Mouse (Mus musculus) liver, embryonic 14.5 days (tissue): ENCODE results near the gene Acsm3. TPM values are rescaled to one million over a fixed set of nuclear protein-coding genes. Genes with fewer than 3 reads are reported as not detected.
A peak's percentile ranks its signal among the peaks of the same experiment; 100 is the strongest.

Source experiments
- ATAC-seq: fragments of 200-750 bp; cut with Nextera tagmentation; 2 replicates; pipeline ENCODE4 v1.8.0; 2017; ENCODE audit warnings: moderate number of reproducible peaks, mild to moderate bottlenecking, moderate library complexity; ENCODE audit not compliant: insufficient read depth
- DNase-seq, 3 experiments: peaks; one replicate each; pipeline ENCODE4 v3.0.0-alpha.2; 2012 to 2013; ENCODE audit warnings: low read depth in 3 of 3, low spot score in 3 of 3
- H3K27ac ChIP-seq: fragments of 300-500 bp; sonication (generic); 2 replicates; pipeline ENCODE4 v1.5.1; 2014; ENCODE audit warnings: moderate library complexity, mild to moderate bottlenecking, control low read depth, inconsistent platforms
- H3K27me3 ChIP-seq: fragments of 300-500 bp; sonication (generic); 2 replicates; pipeline ENCODE4 v1.6.1; 2014; ENCODE audit warnings: mild to moderate bottlenecking, low read length, moderate library complexity; ENCODE audit not compliant: control insufficient read depth, insufficient read depth
- H3K36me3 ChIP-seq: fragments of 300-500 bp; sonication (generic); replicated peaks from 2 replicates; pipeline ENCODE4 v1.6.1; 2014; ENCODE audit warnings: low read depth; ENCODE audit not compliant: control insufficient read depth, insufficient read depth
- H3K4me1 ChIP-seq, 2 experiments: fragments of 200-500 bp in 1 of 2; fragments of 300-500 bp in 1 of 2; sonication (generic) in 1 of 2; replicated peaks; 2 replicates each; pipeline ENCODE4 v1.6.1; 2012 to 2014; ENCODE audit warnings: antibody characterized with exemption in 1 of 2, inconsistent platforms in 1 of 2, low read length in 1 of 2; ENCODE audit not compliant: control insufficient read depth in 2 of 2, insufficient read depth in 2 of 2
- H3K4me2 ChIP-seq: fragments of 300-500 bp; sonication (generic); 2 replicates; pipeline ENCODE4 v1.6.1; 2014; ENCODE audit warnings: low read depth, mild to moderate bottlenecking, control low read depth, moderate library complexity
- H3K4me3 ChIP-seq, 2 experiments: fragments of 200-500 bp in 1 of 2; fragments of 300-500 bp in 1 of 2; sonication (generic) in 1 of 2; 2 replicates each; pipeline ENCODE4 v1.5.1; 2012 to 2014; ENCODE audit warnings: low read depth in 2 of 2, low read length in 2 of 2, mild to moderate bottlenecking in 2 of 2, control low read depth in 1 of 2, inconsistent platforms in 1 of 2, moderate library complexity in 1 of 2; ENCODE audit not compliant: insufficient read depth in 1 of 2
- H3K9ac ChIP-seq: fragments of 300-500 bp; sonication (generic); replicated peaks from 2 replicates; pipeline ENCODE4 v1.6.1; 2014; ENCODE audit warnings: mild to moderate bottlenecking, control low read depth, moderate library complexity
- H3K9me3 ChIP-seq: fragments of 300-500 bp; sonication (generic); 2 replicates; pipeline ENCODE4 v1.6.1; 2016; ENCODE audit warnings: low read length, mixed read lengths; ENCODE audit not compliant: control insufficient read depth
- CTCF ChIP-seq: IDR thresholded peaks from 2 replicates; pipeline ENCODE4 v1.5.1; 2016; ENCODE audit warnings: antibody characterized with exemption, low read depth, control low read depth
- EP300 ChIP-seq: IDR thresholded peaks from 2 replicates; pipeline ENCODE4 v1.6.1; 2016; ENCODE audit warnings: antibody characterized with exemption, low read depth
- WGBS: fragments of 180-500 bp; shearing (Covaris S2); extraction: QIAGEN DNeasy Blood & Tissue Kit; methylation state at CpG from one replicate; pipeline ENCODE4 v1.1.7; 2014; ENCODE audit not compliant: insufficient replicate concordance; 5-methylcytosine and 5-hydroxymethylcytosine counted together
- polyA plus RNA-seq, 2 experiments: library from polyadenylated mRNA; depleted of rRNA in 1 of 2; stranded (reverse) in 1 of 2; unstranded in 1 of 2; fragments of >200 nt; fragmentation: Nextera tagmentation in 1 of 2; extraction: Ambion mirVana in 1 of 2; gene quantifications; 2 replicates each; pipeline versions ENCODE4 v1.2.1 to v1.2.3; 2012 to 2014

The Acsm3 gene
- polyA plus RNA-seq (2012; rRNA removed) (1.6 and 1.9 TPM in 2 replicates), polyA plus RNA-seq (2014; fragmentation: Nextera tagmentation; extraction: Ambion mirVana) (2.0 and 2.1 TPM in 2 replicates)

DNA sequence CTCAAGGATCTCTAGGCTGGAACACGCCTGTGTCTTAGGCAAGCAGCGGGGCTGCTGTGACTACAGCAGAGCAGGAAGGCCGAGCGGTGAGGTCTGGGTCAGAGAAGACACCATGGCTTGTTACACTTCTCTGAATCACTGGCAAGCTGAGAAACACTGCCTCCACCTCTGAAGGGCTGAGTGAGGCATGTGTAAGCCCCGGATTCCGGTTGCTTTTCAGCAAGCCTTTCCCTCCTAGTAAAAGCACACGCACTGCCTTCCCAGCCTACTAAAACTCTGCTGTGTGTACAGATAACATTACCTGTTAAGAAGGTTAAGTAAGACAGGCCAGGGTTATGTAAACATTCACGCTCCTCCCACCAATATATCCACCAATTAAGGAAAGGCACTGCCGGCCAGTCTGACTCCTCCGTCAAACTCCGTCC lies at the start of gene Acsm3:
TSS of gene Acsm3 (plus strand) at position 397 of the 425 bp plus-strand sequence.
- no peaks in the 10 kb centered on the region for H3K27me3 ChIP-seq
- H3K4me2 ChIP-seq: peak within 1 kb of the TSS; percentile 21; the same call in 1 of the 2 replicates
- peak in 1 of 3 experiments; percentile 7 for DNase-seq
- WGBS: 60% methylated on average over 11 of the region's 11 CpGs
- no peak for TF ChIP-seq CTCF
- no peak for TF ChIP-seq EP300
- H3K4me1 ChIP-seq: no peaks in the 10 kb centered on the region
- no peaks in the 10 kb centered on the region for H3K36me3 ChIP-seq
- H3K4me3 ChIP-seq: no peak within 1 kb of the TSS
- no peak within 1 kb of the TSS for H3K27ac ChIP-seq
- H3K9ac ChIP-seq: no peak within 1 kb of the TSS
- peak; percentile 33; the same call in 1 of the 2 replicates for ATAC-seq
- no peaks in the 10 kb centered on the region for H3K9me3 ChIP-seq

DNA sequence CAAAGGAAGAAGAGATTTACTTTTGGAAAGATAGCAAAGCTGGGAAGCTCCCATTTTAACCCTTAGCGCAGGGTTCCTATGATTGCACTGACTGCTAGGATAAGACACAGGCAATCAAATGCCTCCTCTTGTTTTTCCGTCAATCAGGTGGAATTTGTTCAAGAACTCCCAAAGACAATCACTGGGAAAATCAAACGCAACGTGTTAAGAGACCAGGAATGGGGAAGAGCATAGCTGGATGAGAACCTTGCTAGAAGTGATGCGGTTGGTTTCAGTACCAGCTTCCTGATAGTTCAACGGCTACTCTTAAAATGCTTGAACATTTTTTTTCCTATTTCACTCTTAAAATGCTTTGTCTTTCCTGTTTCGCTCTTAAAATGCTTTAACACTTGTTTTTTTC lies 46.6 kb upstream of the Acsm3 start:
- no peak for ATAC-seq
- Histone ChIP-seq H3K4me3 (no peak overlapping the region), H3K27ac (no peak overlapping the region), H3K27me3 (no peaks in the 10 kb centered on the region), H3K36me3 (peaks cover 17% of the 10 kb centered on the region), H3K4me2 (no peak overlapping the region), H3K9me3 (no peaks in the 10 kb centered on the region), H3K4me1 (no peaks in the 10 kb centered on the region), H3K9ac (no peak overlapping the region)
- TF ChIP-seq EP300: no peak
- TF ChIP-seq CTCF: no peak
- 77% methylated on average over 7 of the region's 7 CpGs for WGBS
- no peak for DNase-seq

DNA sequence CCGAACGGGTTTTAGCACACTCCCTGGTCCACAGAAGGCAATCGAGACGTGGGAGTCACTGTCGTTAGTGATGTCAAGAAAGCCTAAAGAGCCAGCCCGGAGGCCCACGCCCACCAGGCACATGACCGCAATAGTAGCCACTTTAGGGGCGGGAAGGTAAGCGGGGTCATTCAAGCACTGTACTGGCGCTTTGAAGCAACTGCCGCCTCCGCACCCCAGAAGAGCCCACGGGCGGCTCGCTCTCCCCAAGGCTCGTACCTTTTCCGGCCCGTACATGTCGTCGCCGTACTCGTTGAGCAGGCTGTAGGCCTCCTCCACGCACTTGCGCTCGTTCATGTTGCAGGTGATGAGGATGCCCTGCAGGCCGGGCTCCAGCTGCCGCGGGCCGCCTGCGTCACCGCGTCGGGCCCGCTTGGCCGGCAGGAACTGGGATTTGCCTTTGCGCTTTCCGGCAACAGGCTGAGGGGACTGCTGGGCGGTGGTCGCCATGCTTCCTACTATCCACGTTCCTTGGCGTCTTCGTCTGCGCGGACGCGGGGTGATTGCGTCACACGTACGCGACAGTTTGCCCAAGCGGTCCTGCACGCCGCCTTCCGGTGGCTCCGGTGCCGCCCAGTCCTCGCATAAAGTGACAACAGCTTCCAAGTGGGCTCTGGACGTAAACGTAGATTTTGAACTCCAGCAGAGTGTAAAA lies 40.3 kb upstream of the Acsm3 start, which contains the start of gene Thumpd1:
TSS of gene Thumpd1 (minus strand) at position 546 of the 694 bp plus-strand sequence.
- under 1% methylated on average over 60 of the region's 60 CpGs for WGBS
- DNase-seq (peak; percentile 76 to 78 (median 78)), ATAC-seq (peak; percentile 93)
- Histone ChIP-seq H3K4me2 (peak within 1 kb of the TSS; percentile 86), H3K27me3 (no peaks in the 10 kb centered on the region), H3K9me3 (no peaks in the 10 kb centered on the region), H3K4me1 (peaks cover 3 to 6% of the 10 kb centered on the region in 2 experiments), H3K4me3 (peak within 1 kb of the TSS; percentile 84 to 96), H3K27ac (no peak within 1 kb of the TSS; the same call in 1 of the 2 replicates), H3K36me3 (peaks cover 17% of the 10 kb centered on the region), H3K9ac (peak within 1 kb of the TSS; percentile 84)
- TF ChIP-seq EP300: no peak
- peak; percentile 86 for TF ChIP-seq CTCF

DNA sequence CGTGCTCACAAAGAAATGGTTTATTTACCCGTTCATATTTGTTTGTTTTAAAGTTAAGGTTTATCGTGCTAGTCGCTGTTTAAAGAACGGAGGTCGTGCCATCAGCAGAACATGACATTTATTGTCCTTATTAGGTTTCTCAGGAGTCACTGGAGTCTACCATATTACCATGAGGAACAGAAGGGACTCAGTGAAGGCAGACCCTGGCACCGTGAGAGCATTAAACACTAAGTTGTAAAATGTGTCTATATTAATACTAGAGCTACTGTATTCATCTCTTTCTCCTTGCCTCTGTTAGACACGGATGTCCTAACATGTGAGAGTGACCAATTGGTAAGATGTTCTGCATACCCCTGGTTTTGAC lies 39.8 kb upstream of the Acsm3 start:
- Histone ChIP-seq H3K4me2 (peak overlapping the region; percentile 86), H3K36me3 (peaks cover 14% of the 10 kb centered on the region), H3K4me3 (peak overlapping the region; percentile 84 to 96), H3K4me1 (peaks cover 3 to 6% of the 10 kb centered on the region in 2 experiments), H3K27ac (no peak overlapping the region), H3K9ac (peak overlapping the region; percentile 84), H3K9me3 (no peaks in the 10 kb centered on the region), H3K27me3 (no peaks in the 10 kb centered on the region)
- peak; percentile 31 for ATAC-seq
- WGBS: 14% methylated on average over 8 of the region's 8 CpGs
- no peak for DNase-seq
- TF ChIP-seq CTCF (no peak), EP300 (no peak)

DNA sequence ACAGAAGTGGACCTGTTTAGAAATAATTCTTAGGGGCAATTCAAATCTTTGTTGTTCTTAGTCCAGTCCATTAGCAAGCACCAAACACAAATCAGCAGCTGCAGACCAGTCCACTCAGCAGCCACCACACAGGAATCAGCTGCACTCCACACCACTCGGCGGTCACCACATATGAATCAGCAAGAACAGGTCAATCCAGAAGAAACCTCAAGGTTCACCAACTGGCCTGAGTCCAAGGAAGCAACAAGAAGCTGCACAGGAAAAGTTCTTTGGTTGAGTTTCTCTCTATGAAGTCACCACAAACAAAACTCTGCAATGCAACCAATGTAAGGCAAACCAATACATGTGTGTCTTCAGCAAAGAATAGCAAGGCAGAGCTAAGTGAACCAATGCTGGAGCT lies 33.1 kb upstream of the Acsm3 start:
- TF ChIP-seq EP300 (no peak), CTCF (no peak)
- DNase-seq: no peak
- Histone ChIP-seq H3K27me3 (no peaks in the 10 kb centered on the region), H3K4me1 (no peaks in the 10 kb centered on the region), H3K9me3 (no peaks in the 10 kb centered on the region), H3K4me3 (no peak overlapping the region), H3K4me2 (no peak overlapping the region), H3K36me3 (no peaks in the 10 kb centered on the region), H3K27ac (no peak overlapping the region), H3K9ac (no peak overlapping the region)
- WGBS: 49% methylated on average over 2 of the region's 2 CpGs
- no peak for ATAC-seq
